Mouse (Mus musculus): Measurements from ENCODE around the gene Hebp1.

- TF ChIP-seq EP300 (IDR thresholded peaks at IDR 0.05; ENCODE audit: low read depth) = no peak
- TF ChIP-seq CTCF (IDR thresholded peaks at IDR 0.05; ENCODE audit: low read depth) = no peak
These were observed 38.8 kb upstream of the Hebp1 start for GRCm38 (mm10) chr6:135236576-135236975.
